Mouse (Mus musculus): ENCODE data around the gene Pik3cg.

The Pik3cg gene

DNA sequence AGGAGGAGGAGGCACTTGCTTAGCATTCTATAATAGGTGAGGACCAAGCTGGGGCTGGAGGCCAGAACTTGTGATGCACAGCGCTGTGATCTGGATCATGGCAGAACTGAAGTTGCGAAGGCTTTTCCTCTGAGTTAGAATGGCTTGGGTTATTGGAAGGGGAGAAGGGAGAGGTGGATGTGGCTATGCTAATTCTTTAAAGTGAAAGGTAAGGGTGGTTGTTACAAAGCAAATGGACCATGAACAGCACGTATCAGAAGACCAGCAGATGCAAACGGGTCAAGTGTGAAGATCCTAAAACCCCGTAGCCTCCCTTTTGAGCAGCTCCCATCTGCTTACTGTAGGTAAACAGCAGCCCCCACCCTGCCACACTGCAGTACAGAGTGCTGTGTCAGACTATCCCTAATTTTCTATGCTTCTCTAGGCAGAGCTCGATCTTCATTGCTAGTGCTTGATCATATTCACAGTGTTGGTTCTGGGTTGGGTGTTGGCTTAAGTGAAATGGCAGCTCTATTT, 7.3 kb downstream of the Pik3cg start:
- no peak for DNase-seq

- no peak for DNase-seq
These were observed 7.9 kb downstream of the Pik3cg start for GRCm38 (mm10) chr12:32200387-32201069.

- no peak for DNase-seq
These were observed 9.0 kb downstream of the Pik3cg start for GRCm38 (mm10) chr12:32199422-32199821.

GRCm38 (mm10) chr12:32198025-32198424, 10.4 kb downstream of the Pik3cg start:
- DNase-seq, result no peak

DNA sequence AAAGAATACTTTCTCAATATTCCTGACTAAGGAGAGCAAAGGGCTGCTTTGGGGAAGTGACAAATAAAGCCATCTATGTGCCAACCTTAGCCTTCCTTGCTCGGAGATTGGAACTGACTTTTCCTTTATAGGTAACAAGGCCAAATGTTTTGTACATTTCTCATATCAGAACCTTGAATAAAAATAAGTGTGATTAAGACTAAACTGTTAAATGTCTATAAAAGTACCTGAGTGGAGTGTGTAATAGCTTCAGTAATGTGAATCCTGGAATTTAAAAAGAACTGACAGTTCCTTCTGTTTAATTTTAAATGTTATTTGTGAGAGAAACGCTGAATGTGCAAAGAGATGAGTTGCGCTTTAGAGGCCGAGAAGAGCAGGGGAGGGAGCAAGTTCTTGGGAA, 13.5 kb downstream of the Pik3cg start:
- DNase-seq, result no peak

DNA sequence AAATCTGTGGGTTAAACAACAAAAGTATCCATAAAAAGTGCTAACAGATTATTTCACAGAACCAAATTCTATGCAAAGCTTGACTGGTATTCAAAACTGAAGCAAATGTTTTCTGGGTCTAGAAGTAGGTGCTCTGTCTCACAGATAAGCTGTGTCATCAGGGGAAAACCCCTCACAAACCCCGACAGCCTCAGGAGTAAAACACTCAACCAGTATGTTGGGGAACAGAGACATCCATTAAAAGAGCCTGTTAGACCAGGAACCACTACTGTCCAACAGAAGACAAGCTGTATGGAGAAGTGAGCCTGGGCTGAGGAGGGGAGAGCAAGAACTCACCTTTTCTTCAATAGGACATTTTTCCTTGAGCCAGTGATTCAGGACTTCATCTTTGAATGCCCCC, 14.1 kb downstream of the Pik3cg start:
- no peak for DNase-seq

DNA sequence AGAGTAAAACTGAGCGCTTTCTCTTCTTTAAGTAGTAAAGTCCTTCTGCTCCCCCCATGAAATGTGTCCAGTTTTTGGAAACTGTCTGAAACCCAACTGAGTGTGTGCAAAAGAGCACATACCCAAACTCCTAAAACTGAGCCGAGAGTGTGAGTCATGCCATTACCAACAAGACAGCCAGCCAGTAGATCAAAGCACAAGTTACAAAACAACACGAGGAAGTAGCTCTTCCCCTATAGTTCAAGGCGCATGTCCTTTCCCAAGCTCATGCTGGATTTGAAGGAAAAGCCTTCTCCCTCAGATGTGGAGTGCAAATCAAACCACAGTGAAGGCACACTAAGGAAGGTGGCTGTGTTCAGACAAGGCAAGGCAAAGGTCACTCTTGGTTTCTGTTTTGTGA, 17.5 kb downstream of the Pik3cg start:
- no peak for DNase-seq

DNA sequence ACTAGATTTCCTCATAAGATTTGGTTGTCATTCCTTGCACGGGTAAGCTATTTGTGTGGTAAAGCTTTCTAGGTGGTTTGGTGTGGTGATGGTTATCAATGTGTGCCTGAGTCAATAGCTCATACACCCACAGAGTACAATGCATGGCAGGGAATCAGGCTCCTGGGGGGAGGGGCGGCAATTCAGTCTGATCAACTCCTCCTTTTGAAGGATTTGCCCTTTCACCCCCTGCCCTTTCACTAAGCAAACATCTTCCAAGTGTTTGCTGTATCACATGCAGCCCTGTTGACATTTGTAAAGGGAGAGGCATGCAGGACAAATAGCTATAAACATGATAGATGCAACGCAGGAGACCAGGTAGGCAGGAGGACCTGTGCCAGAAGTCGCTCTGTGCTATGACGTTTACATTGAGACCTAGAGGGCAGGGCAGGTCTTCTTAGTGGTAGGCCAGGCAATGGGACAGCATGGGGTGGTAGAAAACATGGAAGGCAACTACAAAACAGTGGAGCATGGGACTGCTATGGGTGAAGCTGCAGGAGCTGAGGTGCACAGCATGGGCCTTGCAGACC, 20.7 kb downstream of the Pik3cg start:
- no peak for DNase-seq

- no peak for DNase-seq
These were observed 21.7 kb downstream of the Pik3cg start for GRCm38 (mm10) chr12:32186627-32187255.

DNA sequence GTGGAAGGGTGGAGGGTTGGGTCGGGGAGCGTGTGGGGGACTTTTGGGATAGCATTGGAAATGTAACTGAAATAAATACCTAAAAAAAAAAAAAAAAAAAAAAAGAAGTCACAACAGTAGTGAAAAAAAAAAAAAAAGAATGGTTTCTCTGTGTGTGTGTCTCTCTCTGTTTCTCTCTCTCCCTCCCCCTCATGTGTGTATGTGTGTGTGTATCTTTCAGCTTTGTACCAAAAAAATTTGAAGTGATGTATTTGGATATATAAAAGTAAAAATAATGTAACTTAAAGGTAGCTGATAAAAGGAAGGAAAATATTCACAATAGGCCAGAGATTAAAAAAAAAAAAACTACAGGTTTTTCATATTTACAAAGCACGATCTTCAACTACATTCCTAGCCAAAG, 23.6 kb downstream of the Pik3cg start:
- no peak for DNase-seq

GRCm38 (mm10) chr12:32183584-32183983, 24.9 kb downstream of the Pik3cg start:
- DNase-seq, result no peak

- no peak for DNase-seq
These were observed 25.6 kb downstream of the Pik3cg start for GRCm38 (mm10) chr12:32182632-32183419.

GRCm38 (mm10) chr12:32181885-32182284, 26.6 kb downstream of the Pik3cg start:
- DNase-seq, result no peak

DNA sequence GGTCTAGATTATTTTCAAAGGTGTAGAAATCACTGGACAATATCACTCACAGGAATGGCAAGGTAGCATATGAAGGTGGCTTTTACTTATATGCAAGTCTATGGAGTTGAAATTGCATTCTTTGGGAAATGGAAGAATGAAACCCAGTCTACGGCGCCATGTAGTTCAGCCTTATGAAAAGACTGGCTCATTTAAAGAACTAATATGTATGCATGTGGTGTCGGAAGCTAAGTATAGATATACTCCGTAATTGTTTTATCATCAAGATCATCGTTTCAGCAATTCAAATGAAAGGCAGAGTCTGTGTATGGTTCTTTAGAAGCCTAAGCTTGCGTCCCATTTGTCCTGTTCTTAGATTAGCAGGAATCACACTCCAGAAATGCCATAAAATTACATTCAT, 34.0 kb downstream of the Pik3cg start:
- DNase-seq, result no peak

DNA sequence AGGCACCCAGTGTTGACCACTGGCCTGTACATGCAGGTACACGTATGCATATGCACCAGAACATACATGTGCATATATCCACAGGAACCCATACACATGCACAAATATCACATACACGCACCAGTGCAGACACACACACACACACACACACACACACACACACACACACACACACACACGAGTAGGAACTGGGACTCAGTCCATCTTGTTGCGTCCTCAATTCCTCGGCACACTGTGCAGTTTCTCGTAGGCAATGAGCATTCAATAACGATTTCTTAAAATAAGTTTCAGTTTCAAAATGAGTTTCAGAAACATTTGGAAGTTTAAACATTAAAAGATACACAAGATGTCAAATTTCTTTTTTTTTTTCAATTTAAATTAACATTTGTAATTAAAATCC, 35.6 kb downstream of the Pik3cg start:
- no peak for DNase-seq

GRCm38 (mm10) chr12:32169164-32169563, 39.3 kb downstream of the Pik3cg start:
- no peak for DNase-seq

DNA sequence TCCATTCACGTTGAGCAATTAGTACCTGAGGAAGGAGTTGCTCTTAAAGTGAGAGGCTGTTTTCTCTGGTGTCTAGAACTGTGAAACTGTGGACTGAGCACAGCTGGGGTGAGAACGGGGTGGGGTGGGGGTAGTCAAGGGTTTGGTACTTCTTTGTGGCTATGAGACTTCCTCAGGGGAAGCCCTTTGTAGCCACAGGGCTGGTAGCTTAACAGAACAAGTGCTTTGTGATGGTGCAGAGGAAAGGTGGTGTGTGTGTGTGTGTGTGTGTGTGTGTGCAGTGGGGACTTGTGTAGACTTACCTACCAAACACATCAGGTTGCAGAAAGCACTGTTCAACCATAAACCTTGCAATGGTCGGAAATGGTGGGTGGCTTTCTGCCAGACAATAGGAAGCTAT, 39.7 kb downstream of the Pik3cg start:
- DNase-seq, result no peak

DNA sequence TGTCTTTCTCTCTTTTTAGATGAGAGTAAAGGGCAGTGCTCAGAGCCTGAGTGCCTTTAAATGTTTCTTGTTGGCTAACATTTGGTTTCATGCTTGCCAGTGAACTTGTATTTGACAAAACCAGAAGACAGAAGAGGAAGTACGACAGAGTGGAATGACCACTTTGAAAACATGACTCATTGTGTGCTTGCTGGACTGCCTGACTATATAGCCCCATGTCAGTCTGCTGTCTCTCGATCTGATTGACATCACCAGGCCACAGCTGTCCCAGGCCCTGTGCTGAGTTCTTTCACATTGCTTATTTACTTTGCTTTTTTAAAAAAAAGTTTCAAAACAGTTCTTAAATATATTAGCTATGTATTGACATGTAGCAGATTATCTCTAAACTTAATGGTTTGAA, 44.8 kb downstream of the Pik3cg start:
- no peak for DNase-seq

- no peak for DNase-seq
These were observed 49.7 kb downstream of the Pik3cg start for GRCm38 (mm10) chr12:32158757-32159156.

DNA sequence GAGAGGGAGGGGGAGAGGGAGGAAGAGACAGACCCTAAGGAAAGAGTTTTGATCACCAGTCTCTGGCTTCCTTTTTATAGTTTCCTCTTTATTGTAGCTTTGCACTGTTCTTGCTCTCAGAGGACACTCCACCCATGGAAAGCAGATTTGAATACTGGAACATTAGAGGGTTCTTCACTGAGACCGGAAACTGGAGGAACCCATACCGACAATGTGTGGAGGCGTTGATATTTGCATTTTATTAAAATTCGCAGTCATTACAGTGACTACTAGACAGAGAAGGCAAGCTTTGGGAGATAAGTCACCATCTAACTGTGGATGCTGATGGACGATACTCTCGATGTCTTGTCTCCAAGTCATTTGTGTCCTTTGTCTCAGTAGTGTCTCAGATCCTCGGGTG, 61.9 kb downstream of the Pik3cg start:
- no peak for DNase-seq

DNA sequence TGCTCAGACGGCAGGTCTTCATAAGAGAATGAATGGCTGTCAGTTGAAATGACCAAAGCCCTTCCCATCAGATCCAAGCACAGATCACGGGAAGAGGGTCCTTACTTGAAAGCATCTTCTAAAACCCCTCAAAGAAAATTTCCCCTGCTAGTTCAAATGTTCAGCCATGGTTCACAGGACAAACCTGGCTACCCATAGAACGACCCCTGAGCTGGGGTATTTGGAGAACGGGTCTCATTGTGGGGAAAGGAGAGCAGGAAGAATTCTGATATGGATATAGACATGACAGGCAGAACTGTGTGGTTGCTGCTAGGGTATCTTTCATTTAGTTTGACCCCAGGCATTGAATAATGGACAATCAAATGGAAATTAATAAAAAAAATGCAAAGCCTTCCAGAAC, 62.8 kb downstream of the Pik3cg start:
- DNase-seq, result no peak

DNA sequence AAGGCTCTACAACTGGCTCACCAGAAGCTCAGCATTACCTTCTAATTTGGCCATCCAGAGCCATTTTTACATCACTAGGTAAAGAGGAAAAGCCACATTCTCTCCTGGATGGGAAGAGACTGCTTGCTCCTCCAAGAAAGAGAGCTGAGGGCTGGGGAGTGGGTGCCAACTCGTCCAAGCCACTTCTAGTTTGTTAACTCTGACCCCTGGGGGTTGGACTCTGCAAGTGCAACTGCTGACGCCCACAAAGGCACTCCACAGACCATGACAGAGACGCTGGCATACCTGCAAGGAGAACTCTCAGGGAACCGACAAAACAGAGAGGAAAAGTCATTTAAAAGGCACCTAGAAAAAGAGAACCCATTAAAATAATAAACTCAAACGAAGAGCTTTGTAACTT, 63.9 kb downstream of the Pik3cg start:
- DNase-seq, result peak; percentile 59

DNA sequence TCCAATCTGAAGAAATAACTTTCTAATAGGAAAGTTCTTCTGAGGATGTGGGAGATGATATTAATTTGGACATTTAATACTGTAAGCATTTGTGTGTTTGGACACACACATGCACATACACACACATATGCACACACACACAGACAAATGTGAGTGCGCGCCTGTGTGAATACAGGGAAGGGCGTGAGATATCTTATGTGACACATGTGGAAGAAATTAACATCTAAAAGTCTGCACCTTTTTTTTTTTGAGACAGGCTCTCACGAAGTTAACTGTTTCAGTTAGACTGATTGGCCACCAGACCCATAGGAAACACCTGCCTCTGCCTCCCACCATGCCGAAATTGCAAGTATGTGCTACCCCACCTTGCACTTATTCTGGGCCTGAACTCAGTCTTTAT, 64.7 kb downstream of the Pik3cg start:
- DNase-seq, result no peak

GRCm38 (mm10) chr12:32143151-32143550, 65.3 kb downstream of the Pik3cg start:
- DNase-seq, result no peak
